Mouse (Mus musculus) telencephalon, adult 2 months (tissue): Measurements from ENCODE around the gene Imp4.
"Not testable (repeated sequence)": the region's sequence is repeated elsewhere in the genome, so short reads cannot be mapped to it uniquely, and the experiment has no call there.

ENCODE experiments used
- DNase-seq: peaks from one replicate; pipeline ENCODE4 v3.0.0-alpha.2; 2011; ENCODE audit warnings: low read depth, low spot score

Gene Imp4

DNA sequence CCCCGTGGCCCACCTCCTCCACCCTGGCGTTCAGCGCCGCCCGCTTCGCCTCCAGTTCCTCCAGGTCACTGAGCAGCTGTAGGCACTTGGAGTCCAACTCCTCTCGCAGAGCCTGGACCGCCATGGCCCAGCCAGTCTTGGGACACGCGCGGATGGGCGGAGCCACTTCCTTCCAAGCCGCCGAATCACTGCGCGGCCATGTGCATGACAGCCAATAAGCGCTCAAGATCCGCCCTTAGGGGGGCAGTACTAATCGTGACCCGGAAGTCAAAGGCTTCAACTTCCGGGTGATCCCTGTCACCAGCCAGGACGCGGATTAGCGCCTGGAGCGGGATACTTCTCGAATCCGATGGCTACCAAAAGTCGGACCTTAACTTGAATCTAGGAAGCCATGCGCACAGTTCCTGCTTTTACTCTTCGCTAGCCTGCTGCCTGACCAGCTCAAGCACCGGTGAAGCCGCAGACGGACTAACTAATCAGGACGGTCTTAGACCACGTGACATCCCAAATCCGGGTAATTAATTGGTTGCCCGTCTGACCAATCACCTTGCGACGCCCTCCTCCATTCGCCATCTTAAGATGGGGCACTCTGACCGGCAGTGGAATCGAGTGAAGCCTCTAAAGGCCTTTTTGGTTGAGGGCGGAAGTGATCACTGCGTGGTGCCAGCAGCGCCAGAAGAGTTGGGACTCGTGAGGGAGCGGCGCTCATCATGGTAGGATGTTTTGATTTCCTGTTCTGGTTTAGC lies at the start of gene Imp4, which contains the start of gene Ccdc115:
Gene Imp4 (plus strand): TSS at position 637 of the 746 bp plus-strand sequence.
Gene Ccdc115 (minus strand): TSS at position 458 of the 746 bp plus-strand sequence.
- DNase-seq: peak; percentile 100

GRCm38 (mm10) chr1:34396321-34396720 lies 43.3 kb upstream of the Imp4 start:
- DNase-seq: no peak

- no peak for DNase-seq
Observed at GRCm38 (mm10) chr1:34399182-34399953, 40.3 kb upstream of the Imp4 start.

GRCm38 (mm10) chr1:34428466-34428865 lies 11.2 kb upstream of the Imp4 start:
- DNase-seq: no peak

- no peak for DNase-seq
Observed at GRCm38 (mm10) chr1:34429281-34429680, 10.4 kb upstream of the Imp4 start.

DNA sequence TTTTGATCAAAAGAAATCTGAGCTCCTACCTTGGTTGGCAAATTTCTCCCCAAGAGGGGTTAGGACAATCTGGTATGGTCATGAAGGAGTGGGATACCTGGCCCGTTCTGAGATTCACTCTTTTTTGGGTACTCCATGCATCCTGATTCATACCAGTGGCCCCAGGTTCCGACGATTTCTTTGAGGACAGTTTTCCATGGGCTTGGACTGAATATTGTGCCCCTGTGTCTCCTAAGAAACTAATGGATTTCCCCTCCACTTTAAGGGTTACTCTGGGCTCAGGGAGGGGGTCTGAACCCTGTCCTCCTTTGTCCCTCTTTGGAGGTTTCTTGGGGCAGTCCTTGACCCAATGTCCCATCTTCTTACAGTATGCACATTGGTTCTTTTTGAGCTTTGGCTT lies 8.7 kb upstream of the Imp4 start:
- no peak for DNase-seq

GRCm38 (mm10) chr1:34431431-34431830 lies 8.2 kb upstream of the Imp4 start:
- DNase-seq: no peak

- no peak for DNase-seq
Observed at GRCm38 (mm10) chr1:34432411-34432775, 7.3 kb upstream of the Imp4 start.

DNA sequence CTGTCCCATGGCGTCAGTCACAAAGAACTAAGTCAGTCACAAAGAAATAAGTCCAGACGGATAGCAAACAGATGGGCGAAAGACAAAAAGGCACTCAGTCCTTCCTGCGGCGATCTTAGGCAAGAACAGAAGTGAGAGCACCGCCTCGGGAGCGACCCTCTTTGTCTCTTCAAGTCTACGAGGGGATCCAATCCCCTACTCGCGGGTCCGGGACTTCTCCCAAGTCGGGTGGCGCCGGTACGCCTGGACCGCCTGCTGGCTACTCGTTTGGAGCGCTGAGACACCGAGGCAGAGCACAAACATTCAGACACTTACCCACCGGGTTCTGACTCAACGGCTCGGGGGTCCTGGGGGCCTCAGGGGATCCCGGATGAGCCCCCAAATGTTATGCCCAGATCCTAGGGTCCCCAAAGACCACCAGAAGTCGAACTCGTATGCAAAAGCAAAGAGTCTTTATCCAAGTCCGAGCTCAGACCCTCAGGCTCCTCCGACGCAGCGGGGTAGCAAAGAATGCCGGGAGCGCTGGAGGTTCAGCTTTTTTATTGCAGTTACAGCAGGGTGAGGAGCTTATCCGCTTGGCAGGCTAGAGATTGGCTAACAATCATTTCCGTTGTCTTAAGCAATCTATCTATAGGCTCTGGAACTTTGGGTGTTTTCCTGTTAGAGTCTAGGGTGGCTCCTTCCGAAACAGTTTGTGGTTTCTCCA lies 6.7 kb upstream of the Imp4 start:
- DNase-seq: peak; percentile 76

GRCm38 (mm10) chr1:34433891-34434521 lies 5.6 kb upstream of the Imp4 start:
- no peak for DNase-seq

- DNase-seq: peak; percentile 78
Observed at GRCm38 (mm10) chr1:34434660-34435160, 4.9 kb upstream of the Imp4 start.

GRCm38 (mm10) chr1:34435371-34436120 lies 4.1 kb upstream of the Imp4 start:
- DNase-seq: no peak

- no peak for DNase-seq
Observed at GRCm38 (mm10) chr1:34436374-34436773, 3.3 kb upstream of the Imp4 start.

DNA sequence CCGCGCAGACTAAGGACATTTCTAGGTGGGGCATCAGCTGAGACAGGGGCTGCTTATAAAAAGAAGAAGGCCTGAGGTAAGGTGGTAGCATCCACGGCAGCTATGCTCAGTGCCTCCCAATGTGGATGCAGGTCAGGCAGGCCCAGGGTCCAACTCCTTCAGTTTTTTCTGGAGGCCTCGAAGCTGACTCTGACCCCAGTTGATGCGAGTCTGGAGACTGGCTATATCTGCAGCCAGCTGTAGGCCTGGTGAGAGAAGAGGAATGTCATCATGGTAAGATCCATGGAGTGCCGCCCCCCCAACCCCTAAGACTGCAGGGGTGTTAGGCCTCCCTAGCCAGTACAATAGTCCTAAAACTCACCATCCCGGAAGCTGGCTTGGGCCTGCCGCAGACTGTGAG lies 2.3 kb upstream of the Imp4 start:
- not testable (repeated sequence) for DNase-seq

DNA sequence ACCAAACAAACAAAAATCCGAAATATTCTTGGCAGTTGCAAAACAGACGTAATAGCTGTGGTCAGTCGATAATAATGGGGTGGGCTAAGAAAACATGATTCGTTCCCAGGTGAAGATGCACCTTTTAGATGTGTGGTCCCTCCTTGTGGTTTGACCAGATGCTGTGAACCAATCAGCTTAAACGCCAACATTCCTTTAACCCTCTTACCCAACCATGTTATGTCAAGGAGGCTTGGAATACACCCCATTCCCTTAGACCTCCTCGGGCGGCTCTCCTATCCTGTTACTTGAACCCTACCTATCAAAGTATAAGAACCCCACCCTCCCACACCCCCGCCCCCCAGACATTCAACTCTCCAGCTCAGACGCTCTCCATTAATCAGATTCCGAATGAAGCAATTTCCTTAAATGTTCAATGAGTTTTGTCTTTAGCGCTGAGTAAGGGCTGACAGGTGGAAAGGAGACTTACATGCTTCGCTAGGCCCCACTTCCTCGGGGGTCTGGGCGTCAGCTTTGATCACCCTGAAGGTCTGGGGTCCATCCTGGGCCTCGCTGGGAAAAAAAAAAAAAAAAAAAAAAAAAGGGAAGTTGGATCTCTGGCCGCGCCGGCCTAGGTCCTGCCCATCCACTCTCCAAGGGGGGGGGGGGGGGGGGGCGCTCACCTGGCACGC lies 1.1 kb upstream of the Imp4 start:
- no peak for DNase-seq

- no peak for DNase-seq
Observed at GRCm38 (mm10) chr1:34439961-34440630, 445 bp downstream of the Imp4 start.

- no peak for DNase-seq
Observed at GRCm38 (mm10) chr1:34443124-34443523, 3.5 kb downstream of the Imp4 start.

- no peak for DNase-seq
Observed at GRCm38 (mm10) chr1:34458431-34458830, 18.8 kb downstream of the Imp4 start.

- peak; percentile 54 for DNase-seq
Observed at GRCm38 (mm10) chr1:34459284-34460060, 19.8 kb downstream of the Imp4 start, which contains the start of gene Ptpn18. TSS of gene Ptpn18 (plus strand) at chr1:34459762.
